Mouse (Mus musculus) bone marrow, adult 2 months (tissue): ENCODE results near the gene Rasa3.

Experiments
- CTCF ChIP-seq: fragments of 200-500 bp; IDR thresholded peaks from 2 replicates; pipeline ENCODE4 v1.5.1; 2011; ENCODE audit warnings: low read length, control low read depth; ENCODE audit not compliant: control insufficient read depth, insufficient read depth
- POLR2A ChIP-seq: fragments of 200-500 bp; IDR thresholded peaks from 2 replicates; pipeline ENCODE4 v1.6.1; 2011; ENCODE audit warnings: low read depth, mild to moderate bottlenecking, control low read depth, low read length, borderline replicate concordance; ENCODE audit not compliant: control insufficient read depth

DNA sequence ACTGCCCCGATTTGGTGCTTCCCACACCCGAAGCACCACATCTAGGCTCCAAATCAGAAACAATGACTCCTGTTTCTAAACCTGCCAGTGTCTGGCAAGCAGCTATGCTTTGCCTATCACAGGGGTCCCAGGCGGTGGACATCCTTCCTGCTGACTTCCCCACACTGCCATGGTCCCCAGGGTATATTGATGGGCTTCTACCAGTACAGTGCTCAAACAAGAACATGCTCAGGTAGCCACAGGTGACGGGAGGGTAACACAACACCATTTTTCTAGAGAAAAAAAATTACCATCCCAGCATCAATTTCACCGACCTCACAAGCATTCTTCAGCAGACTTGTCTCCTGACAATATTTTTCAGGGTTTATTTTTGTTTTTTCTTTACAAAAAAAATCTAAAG, 47.2 kb downstream of the Rasa3 start:
- TF ChIP-seq CTCF, result no peak
- TF ChIP-seq POLR2A, result no peak
